Mouse (Mus musculus): ENCODE data around the gene Cdk5r1. TPM values are rescaled to one million over a fixed set of nuclear protein-coding genes. Genes with fewer than 3 reads are reported as not detected.

The Cdk5r1 gene
- polyA plus RNA-seq, 2 experiments: 0.17 to 0.64 TPM

DNA sequence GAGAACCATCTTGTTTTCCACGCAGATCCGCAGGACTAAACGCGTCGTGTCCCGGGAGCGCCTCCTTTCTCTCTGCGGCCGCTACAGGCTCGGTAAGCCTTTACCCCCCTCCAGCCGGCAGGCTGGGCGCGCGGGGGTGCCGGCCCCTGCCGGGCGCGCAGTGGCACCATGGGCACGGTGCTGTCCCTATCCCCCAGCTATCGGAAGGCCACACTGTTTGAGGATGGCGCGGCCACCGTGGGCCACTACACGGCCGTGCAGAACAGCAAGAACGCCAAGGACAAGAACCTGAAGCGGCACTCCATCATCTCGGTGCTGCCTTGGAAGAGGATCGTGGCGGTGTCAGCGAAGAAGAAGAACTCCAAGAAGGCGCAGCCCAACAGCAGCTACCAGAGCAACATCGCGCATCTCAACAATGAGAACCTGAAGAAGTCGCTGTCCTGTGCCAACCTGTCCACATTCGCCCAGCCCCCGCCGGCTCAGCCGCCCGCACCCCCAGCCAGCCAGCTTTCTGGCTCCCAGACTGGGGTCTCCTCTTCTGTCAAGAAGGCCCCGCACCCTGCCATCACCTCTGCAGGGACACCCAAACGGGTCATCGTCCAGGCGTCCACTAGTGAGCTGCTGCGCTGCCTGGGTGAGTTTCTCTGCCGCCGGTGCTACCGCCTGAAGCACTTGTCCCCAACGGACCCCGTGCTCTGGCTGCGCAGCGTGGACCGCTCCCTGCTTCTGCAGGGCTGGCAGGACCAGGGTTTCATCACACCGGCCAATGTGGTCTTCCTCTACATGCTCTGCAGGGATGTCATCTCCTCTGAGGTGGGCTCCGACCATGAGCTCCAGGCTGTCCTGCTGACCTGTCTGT lies 747 bp downstream of the Cdk5r1 start:
- DNase-seq (ENCODE audit: low read depth in 3 of 3, low spot score in 3 of 3) (no peak), ATAC-seq (ENCODE audit: insufficient read depth) (peak; percentile 3; the same call in 1 of the 2 replicates)
- Histone ChIP-seq H3K27me3 (ENCODE audit: control insufficient read depth, insufficient read depth, low read length) (no peaks in the 10 kb centered on the region; the same call in 1 of the 2 replicates), H3K9me3 (ENCODE audit: control insufficient read depth, low read length) (no peaks in the 10 kb centered on the region), H3K27ac (no peak overlapping the region), H3K36me3 (replicated peaks; ENCODE audit: control insufficient read depth, insufficient read depth, low read depth) (peaks cover 8% of the 10 kb centered on the region), H3K4me1 (replicated peaks; ENCODE audit: control insufficient read depth in 2 of 2, insufficient read depth in 2 of 2, low read length in 1 of 2) (peaks cover 7 to 8% of the 10 kb centered on the region in 2 experiments; a peak in 2 of 4 replicates), H3K4me3 (ENCODE audit: insufficient read depth in 1 of 2, low read depth in 2 of 2, low read length in 2 of 2) (peak overlapping the region; percentile 53 to 63), H3K4me2 (ENCODE audit: low read depth) (peak overlapping the region; percentile 94), H3K9ac (replicated peaks) (peak overlapping the region; percentile 23)
- TF ChIP-seq EP300 (IDR thresholded peaks at IDR 0.05; ENCODE audit: low read depth) (no peak), CTCF (IDR thresholded peaks at IDR 0.05; ENCODE audit: low read depth) (no peak)
- 22% methylated on average over 55 of the region's 55 CpGs for WGBS (ENCODE audit: insufficient replicate concordance)

GRCm38 (mm10) chr11:80478694-80479412 lies 2.0 kb downstream of the Cdk5r1 start:
- TF ChIP-seq EP300 (IDR thresholded peaks at IDR 0.05; ENCODE audit: low read depth) (no peak), CTCF (IDR thresholded peaks at IDR 0.05; ENCODE audit: low read depth) (no peak)
- Histone ChIP-seq H3K4me1 (replicated peaks; ENCODE audit: control insufficient read depth in 2 of 2, insufficient read depth in 2 of 2, low read length in 1 of 2) (peaks cover 7 to 8% of the 10 kb centered on the region in 2 experiments; a peak in 2 of 4 replicates), H3K4me2 (ENCODE audit: low read depth) (no peak overlapping the region), H3K27ac (no peak overlapping the region), H3K4me3 (ENCODE audit: insufficient read depth in 1 of 2, low read depth in 2 of 2, low read length in 2 of 2) (no peak overlapping the region), H3K9me3 (ENCODE audit: control insufficient read depth, low read length) (no peaks in the 10 kb centered on the region), H3K27me3 (ENCODE audit: control insufficient read depth, insufficient read depth, low read length) (no peaks in the 10 kb centered on the region; the same call in 1 of the 2 replicates), H3K36me3 (replicated peaks; ENCODE audit: control insufficient read depth, insufficient read depth, low read depth) (no peaks in the 10 kb centered on the region; the same call in 1 of the 2 replicates), H3K9ac (replicated peaks) (no peak overlapping the region)
- no peak for ATAC-seq (ENCODE audit: insufficient read depth)
- no peak for DNase-seq (ENCODE audit: low read depth in 3 of 3, low spot score in 3 of 3)
- 81% methylated on average over 14 of the region's 14 CpGs for WGBS (ENCODE audit: insufficient replicate concordance)

DNA sequence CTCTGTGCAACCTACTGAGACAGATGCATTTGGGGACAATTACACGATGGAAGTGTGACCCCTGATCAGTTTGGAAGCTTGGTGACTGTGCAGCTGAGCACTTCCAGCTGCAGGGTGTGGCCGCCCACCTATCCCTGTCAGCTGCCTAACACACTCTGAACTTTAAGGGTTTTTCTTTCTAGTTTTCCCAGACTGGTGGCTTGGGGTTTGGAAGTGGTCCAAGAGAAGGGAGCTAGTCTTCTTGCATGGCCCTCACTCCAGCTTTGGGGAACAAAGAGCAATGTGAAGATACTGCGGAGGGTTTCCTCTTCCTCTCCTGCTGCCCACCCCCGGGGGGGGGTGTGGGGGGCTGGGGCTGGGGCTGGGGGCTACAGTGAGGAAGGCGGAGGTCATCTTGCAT lies 2.6 kb downstream of the Cdk5r1 start:
- Histone ChIP-seq H3K4me1 (replicated peaks; ENCODE audit: control insufficient read depth in 2 of 2, insufficient read depth in 2 of 2, low read length in 1 of 2) (peaks cover 7 to 8% of the 10 kb centered on the region in 2 experiments; a peak in 2 of 4 replicates), H3K27ac (no peak overlapping the region), H3K9ac (replicated peaks) (no peak overlapping the region), H3K4me3 (ENCODE audit: insufficient read depth in 1 of 2, low read depth in 2 of 2, low read length in 2 of 2) (no peak overlapping the region), H3K27me3 (ENCODE audit: control insufficient read depth, insufficient read depth, low read length) (no peaks in the 10 kb centered on the region; the same call in 1 of the 2 replicates), H3K9me3 (ENCODE audit: control insufficient read depth, low read length) (no peaks in the 10 kb centered on the region), H3K36me3 (replicated peaks; ENCODE audit: control insufficient read depth, insufficient read depth, low read depth) (no peaks in the 10 kb centered on the region), H3K4me2 (ENCODE audit: low read depth) (no peak overlapping the region)
- DNase-seq (ENCODE audit: low read depth in 3 of 3, low spot score in 3 of 3): no peak
- TF ChIP-seq EP300 (IDR thresholded peaks at IDR 0.05; ENCODE audit: low read depth) (no peak), CTCF (IDR thresholded peaks at IDR 0.05; ENCODE audit: low read depth) (no peak)
- ATAC-seq (ENCODE audit: insufficient read depth): no peak
- 64% methylated on average over 5 of the region's 5 CpGs for WGBS (ENCODE audit: insufficient replicate concordance)

DNA sequence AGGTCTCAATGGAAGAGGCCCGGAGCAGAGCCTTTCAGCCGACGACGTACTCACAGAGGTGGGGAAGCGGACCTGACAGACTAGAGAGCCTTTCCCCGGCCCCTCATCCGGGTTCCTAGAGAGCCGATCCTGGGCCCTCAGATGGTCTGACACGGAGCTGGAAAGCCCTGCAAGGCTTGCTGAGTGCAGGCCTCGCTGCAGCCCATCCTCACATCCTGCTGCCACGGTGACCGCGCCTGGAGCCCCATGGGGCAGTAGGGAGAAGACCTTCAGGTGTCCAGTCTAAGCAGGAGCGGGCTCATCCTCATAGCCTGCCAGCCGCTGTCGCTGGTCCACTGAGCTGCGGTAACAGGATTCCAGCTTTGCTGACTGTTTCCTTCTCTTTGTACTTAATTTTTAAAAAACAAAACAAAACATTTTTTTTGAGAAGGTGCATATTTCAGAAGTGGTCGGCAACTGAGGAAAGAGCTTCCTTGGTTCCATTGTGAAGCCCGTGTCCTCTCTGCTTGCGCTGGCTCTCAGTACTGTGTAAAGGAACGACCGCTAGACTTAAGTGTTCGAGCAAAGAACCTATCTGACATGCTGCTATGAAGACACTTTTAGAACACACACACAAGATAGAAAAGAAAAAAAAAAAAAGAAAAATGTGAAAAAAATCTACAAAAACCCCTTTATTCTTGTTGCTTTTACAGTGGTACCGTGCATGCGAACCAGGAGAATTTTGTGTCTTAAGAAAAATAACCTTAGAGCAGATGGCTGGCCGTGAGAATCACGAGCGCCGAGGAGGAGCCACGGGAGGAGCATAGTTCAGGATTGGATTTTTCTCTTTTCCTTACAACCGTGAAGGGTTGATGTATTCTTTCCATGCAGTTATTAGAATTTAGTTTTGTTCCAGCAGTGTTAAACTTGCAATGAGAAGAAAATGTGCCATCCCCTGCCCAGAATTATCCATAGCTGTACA lies 3.4 kb downstream of the Cdk5r1 start:
- no peak overlapping the region for H3K9ac ChIP-seq (replicated peaks)
- no peak overlapping the region for H3K4me2 ChIP-seq (ENCODE audit: low read depth)
- 84% methylated on average over 31 of the region's 31 CpGs for WGBS (ENCODE audit: insufficient replicate concordance)
- no peak overlapping the region for H3K27ac ChIP-seq
- TF ChIP-seq CTCF (IDR thresholded peaks at IDR 0.05; ENCODE audit: low read depth) (no peak), EP300 (IDR thresholded peaks at IDR 0.05; ENCODE audit: low read depth) (no peak)
- no peaks in the 10 kb centered on the region for H3K36me3 ChIP-seq (replicated peaks; ENCODE audit: control insufficient read depth, insufficient read depth, low read depth)
- ATAC-seq (ENCODE audit: insufficient read depth) (no peak), DNase-seq (ENCODE audit: low read depth in 3 of 3, low spot score in 3 of 3) (no peak)
- no peaks in the 10 kb centered on the region; the same call in 1 of the 2 replicates for H3K27me3 ChIP-seq (ENCODE audit: control insufficient read depth, insufficient read depth, low read length)
- no peaks in the 10 kb centered on the region for H3K9me3 ChIP-seq (ENCODE audit: control insufficient read depth, low read length)
- no peak overlapping the region for H3K4me3 ChIP-seq (ENCODE audit: insufficient read depth in 1 of 2, low read depth in 2 of 2, low read length in 2 of 2)
- H3K4me1 ChIP-seq (replicated peaks; ENCODE audit: control insufficient read depth in 2 of 2, insufficient read depth in 2 of 2, low read length in 1 of 2): peaks cover 7 to 8% of the 10 kb centered on the region in 2 experiments; a peak in 2 of 4 replicates

All from liver, embryonic 14.5 days (tissue).